Mouse (Mus musculus) testis, adult 2 months (tissue): ENCODE measurements around the gene Pifo. TPM values are rescaled to one million over a fixed set of nuclear protein-coding genes. Genes with fewer than 3 reads are reported as not detected.
"Not testable (repeated sequence)": the region's sequence is repeated elsewhere in the genome, so short reads cannot be mapped to it uniquely, and the experiment has no call there.

Experiments
- H3K27ac ChIP-seq: fragments of 200-500 bp; 2 replicates; pipeline ENCODE4 v1.5.1; 2012; ENCODE audit warnings: low read depth, low read length; ENCODE audit not compliant: control insufficient read depth, insufficient read depth
- H3K27me3 ChIP-seq: fragments of 200-500 bp; 2 replicates; pipeline ENCODE4 v1.6.1; 2012; ENCODE audit warnings: mild to moderate bottlenecking, low read length, moderate library complexity; ENCODE audit not compliant: control insufficient read depth, insufficient read depth
- H3K36me3 ChIP-seq: fragments of 200-500 bp; 2 replicates; pipeline ENCODE4 v1.6.1; 2012; ENCODE audit warnings: mild to moderate bottlenecking, low read length; ENCODE audit not compliant: control insufficient read depth, insufficient read depth
- H3K4me1 ChIP-seq: fragments of 200-500 bp; 2 replicates; pipeline ENCODE4 v1.6.1; 2012; ENCODE audit warnings: low read length; ENCODE audit not compliant: control insufficient read depth, insufficient read depth
- H3K4me3 ChIP-seq: fragments of 200-500 bp; 2 replicates; pipeline ENCODE4 v1.5.1; 2012; ENCODE audit warnings: low read depth, mild to moderate bottlenecking, low read length, moderate library complexity, mixed read lengths; ENCODE audit not compliant: control insufficient read depth
- CTCF ChIP-seq: fragments of 200-500 bp; IDR thresholded peaks from 2 replicates; pipeline ENCODE4 v1.5.1; 2012; ENCODE audit warnings: low read depth, mild to moderate bottlenecking, inconsistent platforms, low read length, moderate library complexity; ENCODE audit not compliant: control insufficient read depth, insufficient read depth, insufficient replicate concordance
- POLR2A ChIP-seq: fragments of 200-500 bp; IDR thresholded peaks from 2 replicates; pipeline ENCODE4 v1.6.1; 2012; ENCODE audit warnings: low read depth, mild to moderate bottlenecking, inconsistent platforms, low read length, moderate library complexity; ENCODE audit not compliant: control insufficient read depth
- polyA plus RNA-seq: library from polyadenylated mRNA; depleted of rRNA; stranded (reverse); fragments of >200 nt; gene quantifications from 2 replicates; pipeline ENCODE4 v1.2.3, GENCODE M21; 2012

Pifo gene
- polyA plus RNA-seq, 1 experiment, result 112 TPM

GRCm38 (mm10) chr3:106001416-106002370 lies 12.8 kb downstream of the Pifo start:
- no peaks in the 10 kb centered on the region for H3K36me3 ChIP-seq
- H3K4me1 ChIP-seq, result peaks cover 4% of the 10 kb centered on the region; the same call in 1 of the 2 replicates
- TF ChIP-seq POLR2A (peak; percentile 73; the same call in 1 of the 2 replicates), CTCF (no peak)
- peak overlapping the region; percentile 90 for H3K4me3 ChIP-seq
- H3K27ac ChIP-seq, result 0 out of 2 replicates have a peak overlapping the region, but pooled peaks have one; percentile 23
- H3K27me3 ChIP-seq, result no peaks in the 10 kb centered on the region

GRCm38 (mm10) chr3:106000707-106001375 lies 13.6 kb downstream of the Pifo start:
- Histone ChIP-seq H3K36me3 (no peaks in the 10 kb centered on the region), H3K27ac (0 out of 2 replicates have a peak overlapping the region, but pooled peaks have one; percentile 23), H3K27me3 (no peaks in the 10 kb centered on the region), H3K4me1 (peaks cover 4% of the 10 kb centered on the region; the same call in 1 of the 2 replicates), H3K4me3 (peak overlapping the region; percentile 90)
- TF ChIP-seq CTCF (no peak), POLR2A (no peak)

GRCm38 (mm10) chr3:105994730-105995129 lies 19.7 kb downstream of the Pifo start:
- TF ChIP-seq POLR2A (no peak), CTCF (no peak)
- Histone ChIP-seq H3K4me1 (no peaks in the 10 kb centered on the region), H3K27ac (no peak overlapping the region), H3K4me3 (no peak overlapping the region), H3K27me3 (no peaks in the 10 kb centered on the region), H3K36me3 (no peaks in the 10 kb centered on the region)

GRCm38 (mm10) chr3:105991653-105992283 lies 22.7 kb downstream of the Pifo start:
- H3K27ac ChIP-seq, result no peak overlapping the region
- H3K27me3 ChIP-seq, result no peaks in the 10 kb centered on the region
- H3K4me3 ChIP-seq, result no peak overlapping the region
- TF ChIP-seq CTCF, result no peak
- no peak for TF ChIP-seq POLR2A
- no peaks in the 10 kb centered on the region for H3K36me3 ChIP-seq
- no peaks in the 10 kb centered on the region for H3K4me1 ChIP-seq

- not testable (repeated sequence) for H3K36me3 ChIP-seq, H3K27ac ChIP-seq, H3K27me3 ChIP-seq, H3K4me3 ChIP-seq, H3K4me1 ChIP-seq
Observed at GRCm38 (mm10) chr3:105989611-105990010, 24.8 kb downstream of the Pifo start.

GRCm38 (mm10) chr3:105974174-105974573 lies 40.3 kb downstream of the Pifo start:
- no peak overlapping the region for H3K4me3 ChIP-seq
- no peak overlapping the region for H3K27ac ChIP-seq
- no peaks in the 10 kb centered on the region for H3K27me3 ChIP-seq
- TF ChIP-seq POLR2A (no peak), CTCF (no peak)
- no peaks in the 10 kb centered on the region for H3K36me3 ChIP-seq
- no peaks in the 10 kb centered on the region for H3K4me1 ChIP-seq

GRCm38 (mm10) chr3:105973411-105973810 lies 41.0 kb downstream of the Pifo start, which contains the start of gene Ovgp1:
TSS of gene Ovgp1 (plus strand) at chr3:105973711.
- Histone ChIP-seq H3K27ac (no peak within 1 kb of the TSS), H3K4me1 (no peaks in the 10 kb centered on the region), H3K36me3 (no peaks in the 10 kb centered on the region), H3K4me3 (no peak within 1 kb of the TSS), H3K27me3 (no peaks in the 10 kb centered on the region)
- TF ChIP-seq CTCF, result no peak
- no peak for TF ChIP-seq POLR2A
